Mouse (Mus musculus): ENCODE measurements at regions not wholly inside any gene's neighbourhood (a gene's known extent, or its start where the extent isn't known, plus 50 kb on each side); places are given as distances from the start of the nearest gene placed in this dataset.
A peak's percentile ranks its signal among the peaks of the same experiment; 100 is the strongest.

DNA sequence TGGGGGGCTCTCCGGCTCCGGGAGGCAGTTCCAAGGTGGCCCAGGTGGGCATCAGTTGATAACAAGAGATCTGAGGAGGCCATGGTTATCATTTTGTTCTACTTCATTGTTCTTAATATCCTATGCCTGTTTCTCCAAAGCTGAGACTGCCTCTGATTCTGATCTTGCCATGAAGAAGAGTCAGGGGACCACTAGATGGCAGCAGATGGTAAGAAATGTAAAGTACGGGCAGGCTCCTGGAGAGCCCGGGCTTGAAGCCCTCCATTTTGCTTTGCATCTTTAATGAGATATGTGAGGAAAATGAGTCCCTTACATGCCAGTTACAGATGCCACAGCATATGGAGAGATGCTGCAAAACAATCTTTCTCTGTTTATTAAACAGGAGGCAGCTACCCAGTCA, 194.1 kb downstream of the Dad1 start:
- no peaks in the 10 kb centered on the region for H3K27me3 ChIP-seq (ENCODE audit: control insufficient read depth, insufficient read depth, low read length)
- peak; percentile 62 for DNase-seq
- no peak overlapping the region; the same call in 1 of the 2 replicates for H3K27ac ChIP-seq (ENCODE audit: control insufficient read depth, insufficient read depth, low read length)
- H3K4me3 ChIP-seq (ENCODE audit: control insufficient read depth, insufficient read depth, low read length): peak overlapping the region; percentile 23; the same call in 1 of the 2 replicates
- 14% methylated on average over 4 of the region's 4 CpGs for WGBS
- no peak for TF ChIP-seq POLR2A (IDR thresholded peaks at IDR 0.05; ENCODE audit: control insufficient read depth, extremely low read depth, insufficient read depth, low read length, poor library complexity)
- no peak for TF ChIP-seq CTCF (IDR thresholded peaks at IDR 0.05; ENCODE audit: borderline replicate concordance, control insufficient read depth, extremely low read depth, insufficient read depth, low read length, poor library complexity)
- no peaks in the 10 kb centered on the region for H3K36me3 ChIP-seq (ENCODE audit: control insufficient read depth, insufficient read depth, low read length)
- peaks cover 15% of the 10 kb centered on the region for H3K4me1 ChIP-seq (replicated peaks; ENCODE audit: control insufficient read depth, insufficient read depth, low read length)

DNA sequence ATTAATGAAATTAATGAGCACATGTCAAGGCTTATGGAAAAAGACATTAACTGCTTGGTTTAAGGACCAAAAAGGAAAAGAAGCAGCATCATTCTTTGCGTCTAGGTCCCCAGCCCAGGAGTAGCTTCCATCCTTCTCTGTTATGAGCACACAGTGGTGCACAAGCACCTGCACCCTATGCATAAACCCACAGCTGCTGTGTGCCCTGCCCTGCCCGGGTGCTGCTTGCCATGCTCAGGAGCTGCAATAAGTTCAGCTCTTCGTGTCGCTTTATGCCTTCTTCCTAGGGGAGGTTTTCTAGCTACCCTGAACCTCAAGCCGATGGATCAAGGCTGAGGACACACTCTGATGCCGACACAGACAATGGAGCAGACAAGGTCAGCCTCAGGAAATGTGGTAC, 194.8 kb downstream of the Dad1 start:
- peak overlapping the region; percentile 48 for H3K4me3 ChIP-seq (ENCODE audit: control insufficient read depth, insufficient read depth, low read length)
- WGBS: 38% methylated on average over 6 of the region's 6 CpGs
- TF ChIP-seq POLR2A (IDR thresholded peaks at IDR 0.05; ENCODE audit: control insufficient read depth, extremely low read depth, insufficient read depth, low read length, poor library complexity) (no peak), CTCF (IDR thresholded peaks at IDR 0.05; ENCODE audit: borderline replicate concordance, control insufficient read depth, extremely low read depth, insufficient read depth, low read length, poor library complexity) (no peak)
- no peaks in the 10 kb centered on the region for H3K36me3 ChIP-seq (ENCODE audit: control insufficient read depth, insufficient read depth, low read length)
- peaks cover 13% of the 10 kb centered on the region for H3K4me1 ChIP-seq (replicated peaks; ENCODE audit: control insufficient read depth, insufficient read depth, low read length)
- peak overlapping the region; percentile 84; the same call in 1 of the 2 replicates for H3K27ac ChIP-seq (ENCODE audit: control insufficient read depth, insufficient read depth, low read length)
- DNase-seq: peak; percentile 43
- no peaks in the 10 kb centered on the region for H3K27me3 ChIP-seq (ENCODE audit: control insufficient read depth, insufficient read depth, low read length)

DNA sequence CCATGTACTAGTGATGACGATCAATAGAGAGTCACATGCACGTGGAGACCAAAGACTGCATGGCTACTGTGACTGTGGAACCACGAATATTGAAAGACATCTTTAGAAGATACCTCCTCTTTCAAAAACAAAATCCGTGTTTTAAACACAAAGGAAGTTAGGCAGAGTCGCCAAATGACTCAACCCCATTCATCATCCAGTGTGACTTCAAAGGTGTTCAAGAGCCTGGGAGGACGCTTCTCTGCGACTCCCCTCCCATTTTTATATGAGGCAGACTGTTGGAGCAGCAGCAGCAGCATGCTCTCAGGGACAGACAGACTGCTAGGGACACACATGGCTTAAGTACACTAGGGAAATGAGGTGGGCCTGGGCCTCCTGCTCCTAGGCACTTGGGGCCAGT, 197.2 kb downstream of the Dad1 start:
- DNase-seq: no peak
- H3K27me3 ChIP-seq (ENCODE audit: control insufficient read depth, insufficient read depth, low read length): no peaks in the 10 kb centered on the region
- TF ChIP-seq CTCF (IDR thresholded peaks at IDR 0.05; ENCODE audit: borderline replicate concordance, control insufficient read depth, extremely low read depth, insufficient read depth, low read length, poor library complexity) (no peak), POLR2A (IDR thresholded peaks at IDR 0.05; ENCODE audit: control insufficient read depth, extremely low read depth, insufficient read depth, low read length, poor library complexity) (no peak)
- H3K4me1 ChIP-seq (replicated peaks; ENCODE audit: control insufficient read depth, insufficient read depth, low read length): peaks cover 14% of the 10 kb centered on the region
- no peak overlapping the region for H3K27ac ChIP-seq (ENCODE audit: control insufficient read depth, insufficient read depth, low read length)
- no peak overlapping the region for H3K4me3 ChIP-seq (ENCODE audit: control insufficient read depth, insufficient read depth, low read length)
- no peaks in the 10 kb centered on the region for H3K36me3 ChIP-seq (ENCODE audit: control insufficient read depth, insufficient read depth, low read length)
- 68% methylated on average over 7 of the region's 7 CpGs for WGBS

DNA sequence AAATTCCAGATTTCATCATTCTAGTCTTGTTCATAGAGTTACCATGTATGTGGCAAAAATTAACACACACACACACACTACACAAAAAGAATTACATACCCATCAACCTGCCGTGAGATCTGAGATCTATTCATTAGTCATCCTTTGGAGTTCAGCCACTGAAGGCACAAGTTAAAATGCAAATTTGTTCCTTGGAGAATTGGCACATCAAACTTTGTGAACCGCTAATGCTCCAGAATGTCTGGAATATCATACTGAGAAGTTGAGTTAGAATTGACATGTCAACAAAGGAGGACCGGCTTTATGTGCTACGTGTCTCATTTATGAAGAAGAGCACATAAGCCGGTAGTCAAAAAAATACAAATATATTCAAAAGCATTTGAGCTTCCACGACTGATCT, 198.5 kb downstream of the Dad1 start:
- Histone ChIP-seq H3K4me3 (ENCODE audit: control insufficient read depth, insufficient read depth, low read length) (no peak overlapping the region), H3K27me3 (ENCODE audit: control insufficient read depth, insufficient read depth, low read length) (no peaks in the 10 kb centered on the region), H3K36me3 (ENCODE audit: control insufficient read depth, insufficient read depth, low read length) (no peaks in the 10 kb centered on the region), H3K27ac (ENCODE audit: control insufficient read depth, insufficient read depth, low read length) (no peak overlapping the region), H3K4me1 (replicated peaks; ENCODE audit: control insufficient read depth, insufficient read depth, low read length) (peaks cover 10% of the 10 kb centered on the region)
- TF ChIP-seq POLR2A (IDR thresholded peaks at IDR 0.05; ENCODE audit: control insufficient read depth, extremely low read depth, insufficient read depth, low read length, poor library complexity): no peak
- no peak for TF ChIP-seq CTCF (IDR thresholded peaks at IDR 0.05; ENCODE audit: borderline replicate concordance, control insufficient read depth, extremely low read depth, insufficient read depth, low read length, poor library complexity)
- no peak for DNase-seq
- WGBS: 86% methylated on average over 6 of the region's 6 CpGs

DNA sequence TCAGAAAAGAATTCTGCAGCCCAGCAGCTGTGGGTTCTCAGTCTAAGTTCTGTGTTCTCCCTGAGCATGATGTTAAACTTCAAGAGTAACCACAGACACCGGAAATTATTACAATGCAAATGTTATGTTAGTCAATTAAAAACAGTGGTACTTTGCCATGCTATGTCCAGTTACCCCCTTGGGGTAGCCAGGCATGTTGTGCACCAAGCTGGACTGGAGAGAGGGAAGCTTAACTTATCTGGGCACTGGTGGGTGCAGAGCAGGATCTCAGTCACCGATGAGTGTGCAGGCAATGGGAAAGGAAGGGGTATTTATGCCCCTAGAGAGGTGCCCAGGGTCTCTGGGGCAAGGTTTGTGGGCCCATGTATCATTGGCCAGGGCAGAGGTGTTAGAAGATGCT, 211.6 kb downstream of the Dad1 start:
- H3K4me1 ChIP-seq (replicated peaks; ENCODE audit: control insufficient read depth, insufficient read depth, low read length): peaks cover 7% of the 10 kb centered on the region
- H3K27me3 ChIP-seq (ENCODE audit: control insufficient read depth, insufficient read depth, low read length): no peaks in the 10 kb centered on the region
- TF ChIP-seq POLR2A (IDR thresholded peaks at IDR 0.05; ENCODE audit: control insufficient read depth, extremely low read depth, insufficient read depth, low read length, poor library complexity) (no peak), CTCF (IDR thresholded peaks at IDR 0.05; ENCODE audit: borderline replicate concordance, control insufficient read depth, extremely low read depth, insufficient read depth, low read length, poor library complexity) (no peak)
- DNase-seq: no peak
- H3K4me3 ChIP-seq (ENCODE audit: control insufficient read depth, insufficient read depth, low read length): no peak overlapping the region
- WGBS: 61% methylated on average over 2 of the region's 2 CpGs
- H3K27ac ChIP-seq (ENCODE audit: control insufficient read depth, insufficient read depth, low read length): peak overlapping the region; percentile 96
- no peaks in the 10 kb centered on the region for H3K36me3 ChIP-seq (ENCODE audit: control insufficient read depth, insufficient read depth, low read length)

DNA sequence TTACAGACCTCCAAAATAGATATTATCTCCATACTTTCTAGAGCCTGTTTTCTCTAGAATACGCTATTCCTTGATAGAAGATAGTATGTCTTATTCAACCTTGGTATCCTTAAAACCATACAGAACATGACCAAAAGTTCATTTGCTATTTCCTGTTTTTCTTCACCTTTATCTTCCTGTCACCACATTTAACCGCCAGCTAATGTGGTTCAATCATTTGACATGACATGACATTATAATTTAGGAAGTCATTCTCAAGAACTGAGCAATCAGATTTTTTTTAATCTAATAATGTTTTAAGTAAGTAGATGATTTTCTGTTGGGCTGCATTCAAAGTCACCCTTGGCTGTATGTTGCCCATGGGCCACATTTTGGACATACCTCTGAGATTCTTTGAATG, 213.3 kb downstream of the Dad1 start:
- no peak overlapping the region for H3K27ac ChIP-seq (ENCODE audit: control insufficient read depth, insufficient read depth, low read length)
- no peaks in the 10 kb centered on the region for H3K27me3 ChIP-seq (ENCODE audit: control insufficient read depth, insufficient read depth, low read length)
- TF ChIP-seq CTCF (IDR thresholded peaks at IDR 0.05; ENCODE audit: borderline replicate concordance, control insufficient read depth, extremely low read depth, insufficient read depth, low read length, poor library complexity): no peak
- WGBS: 36% methylated on average over 2 of the region's 2 CpGs
- H3K4me3 ChIP-seq (ENCODE audit: control insufficient read depth, insufficient read depth, low read length): no peak overlapping the region
- H3K36me3 ChIP-seq (ENCODE audit: control insufficient read depth, insufficient read depth, low read length): no peaks in the 10 kb centered on the region
- DNase-seq: no peak
- peaks cover 7% of the 10 kb centered on the region for H3K4me1 ChIP-seq (replicated peaks; ENCODE audit: control insufficient read depth, insufficient read depth, low read length)

DNA sequence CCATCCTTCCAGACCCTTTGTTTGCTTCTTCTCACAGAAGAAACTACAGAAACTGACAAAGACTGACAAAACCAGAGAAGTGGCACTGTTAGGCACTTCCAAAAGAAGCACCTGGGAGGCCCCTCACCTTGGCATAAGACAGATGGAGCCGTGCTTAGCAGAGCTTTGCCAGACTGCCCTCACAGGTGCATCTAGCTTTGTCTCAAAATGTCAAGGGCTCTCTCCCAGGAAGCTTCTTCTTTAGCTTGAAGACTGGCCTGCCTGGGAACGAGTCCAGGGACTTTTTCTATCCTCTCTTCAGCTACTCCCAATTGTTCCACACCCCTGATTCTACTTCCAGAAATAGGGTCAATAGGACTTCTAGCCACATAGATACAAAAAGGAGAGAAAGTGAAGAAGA, 219.4 kb downstream of the Dad1 start:
- H3K4me3 ChIP-seq (ENCODE audit: control insufficient read depth, insufficient read depth, low read length): no peak overlapping the region
- H3K36me3 ChIP-seq (ENCODE audit: control insufficient read depth, insufficient read depth, low read length): no peaks in the 10 kb centered on the region
- 64% methylated on average over 2 of the region's 2 CpGs for WGBS
- TF ChIP-seq CTCF (IDR thresholded peaks at IDR 0.05; ENCODE audit: borderline replicate concordance, control insufficient read depth, extremely low read depth, insufficient read depth, low read length, poor library complexity) (no peak), POLR2A (IDR thresholded peaks at IDR 0.05; ENCODE audit: control insufficient read depth, extremely low read depth, insufficient read depth, low read length, poor library complexity) (no peak)
- H3K27ac ChIP-seq (ENCODE audit: control insufficient read depth, insufficient read depth, low read length): no peak overlapping the region
- no peaks in the 10 kb centered on the region; the same call in 1 of the 2 replicates for H3K4me1 ChIP-seq (replicated peaks; ENCODE audit: control insufficient read depth, insufficient read depth, low read length)
- no peak for DNase-seq
- H3K27me3 ChIP-seq (ENCODE audit: control insufficient read depth, insufficient read depth, low read length): no peaks in the 10 kb centered on the region
